Mouse (Mus musculus) MEL (cell line): ENCODE measurements around the gene Tmem248. TPM values are rescaled to one million over a fixed set of nuclear protein-coding genes. Genes with fewer than 3 reads are reported as not detected.

Experiments used
- DNase-seq: peaks from one replicate; pipeline ENCODE4 v3.0.0; 2011; ENCODE audit warnings: low read depth, low spot score
- H3K27ac ChIP-seq: 2 replicates; pipeline ENCODE4 v1.5.1; 2012; ENCODE audit warnings: low read depth, mild to moderate bottlenecking, control low read depth, low read length, moderate library complexity; ENCODE audit not compliant: control insufficient read depth
- H3K27me3 ChIP-seq, 2 experiments: fragments of 150-350 bp in 1 of 2; sonication (generic) in 1 of 2; 2 replicates each; pipeline ENCODE4 v1.6.1; 2012; ENCODE audit warnings: low read length in 2 of 2, mild to moderate bottlenecking in 2 of 2, improper control_type of control experiment in 1 of 2, moderate library complexity in 1 of 2; ENCODE audit not compliant: insufficient read depth in 2 of 2, control insufficient read depth in 1 of 2
- H3K36me3 ChIP-seq, 2 experiments: 2 replicates each; pipeline ENCODE4 v1.6.1; 2012 to 2014; ENCODE audit warnings: low read length in 2 of 2, improper control_type of control experiment in 1 of 2, inconsistent platforms in 1 of 2, mild to moderate bottlenecking in 1 of 2; ENCODE audit not compliant: insufficient read depth in 2 of 2, control insufficient read depth in 1 of 2
- H3K4me1 ChIP-seq, 2 experiments: fragments of 150-350 bp in 1 of 2; sonication (generic) in 1 of 2; 2 replicates each; pipeline ENCODE4 v1.6.1; 2012; ENCODE audit warnings: low read length in 2 of 2, improper control_type of control experiment in 1 of 2, mild to moderate bottlenecking in 1 of 2; ENCODE audit not compliant: insufficient read depth in 2 of 2, control insufficient read depth in 1 of 2
- H3K4me3 ChIP-seq, 2 experiments: fragments of 150-350 bp in 1 of 2; sonication (generic) in 1 of 2; 2 replicates each; pipeline ENCODE4 v1.5.1; 2012; ENCODE audit warnings: low read depth in 2 of 2, low read length in 2 of 2, mild to moderate bottlenecking in 2 of 2, moderate library complexity in 2 of 2, control low read depth in 1 of 2, improper control_type of control experiment in 1 of 2; ENCODE audit not compliant: control insufficient read depth in 1 of 2, insufficient read depth in 1 of 2
- H3K79me2 ChIP-seq: 2 replicates; pipeline ENCODE4 v1.6.1; 2012; ENCODE audit warnings: mild to moderate bottlenecking, low read length, moderate library complexity; ENCODE audit not compliant: control insufficient read depth, poor library complexity, insufficient read depth
- H3K9ac ChIP-seq: 2 replicates; pipeline ENCODE4 v1.6.1; 2012; ENCODE audit warnings: low read depth, mild to moderate bottlenecking, control low read depth, low read length, moderate library complexity; ENCODE audit not compliant: control insufficient read depth, poor library complexity, severe bottlenecking
- H3K9me3 ChIP-seq: fragments of 150-350 bp; sonication (generic); replicated peaks from 2 replicates; pipeline ENCODE4 v1.6.1; 2012; ENCODE audit warnings: mild to moderate bottlenecking, low read length, improper control_type of control experiment, moderate library complexity; ENCODE audit not compliant: insufficient read depth
- BHLHE40 ChIP-seq: IDR thresholded peaks from 2 replicates; pipeline ENCODE4 v1.6.1; 2012; ENCODE audit warnings: low read depth, mild to moderate bottlenecking, inconsistent platforms, low read length, improper control_type of control experiment, borderline replicate concordance
- CHD1 ChIP-seq: IDR thresholded peaks from 2 replicates; pipeline ENCODE4 v1.6.1; 2012; ENCODE audit warnings: low read depth, mild to moderate bottlenecking, inconsistent platforms, low read length, improper control_type of control experiment
- CHD2 ChIP-seq: IDR thresholded peaks from 2 replicates; pipeline ENCODE4 v1.6.1; 2011; ENCODE audit warnings: low read length, improper control_type of control experiment
- CTCF ChIP-seq, 3 experiments: IDR thresholded peaks in 2 of 3; conservative IDR thresholded peaks in 1 of 3; 2 replicates each; pipeline ENCODE4 v1.5.1; 2011 to 2012; ENCODE audit warnings: low read length in 3 of 3, low read depth in 2 of 3, mild to moderate bottlenecking in 2 of 3, improper control_type of control experiment in 1 of 3, inconsistent platforms in 1 of 3, mixed read lengths in 1 of 3, moderate library complexity in 1 of 3; ENCODE audit not compliant: control insufficient read depth in 1 of 3, insufficient read depth in 1 of 3, poor library complexity in 1 of 3, severe bottlenecking in 1 of 3
- E2F4 ChIP-seq: IDR thresholded peaks from 2 replicates; pipeline ENCODE4 v1.6.1; 2011; ENCODE audit warnings: low read depth, low read length, improper control_type of control experiment, borderline replicate concordance
- ELF1 ChIP-seq: IDR thresholded peaks from 2 replicates; pipeline ENCODE4 v1.6.1; 2014; ENCODE audit warnings: low read depth, mild to moderate bottlenecking, inconsistent platforms, low read length, improper control_type of control experiment, moderate library complexity
- EP300 ChIP-seq, 2 experiments: IDR thresholded peaks; 2 replicates each; pipeline ENCODE4 v1.6.1; 2011; ENCODE audit warnings: improper control_type of control experiment in 2 of 2, low read length in 2 of 2, low read depth in 1 of 2, mild to moderate bottlenecking in 1 of 2
- ETS1 ChIP-seq: IDR thresholded peaks from 2 replicates; pipeline ENCODE4 v1.6.1; 2012; ENCODE audit warnings: low read depth, mild to moderate bottlenecking, inconsistent platforms, low read length, improper control_type of control experiment, moderate library complexity
- GABPA ChIP-seq: IDR thresholded peaks from 2 replicates; pipeline ENCODE4 v1.6.1; 2012; ENCODE audit warnings: low read depth, mild to moderate bottlenecking, inconsistent platforms, low read length, improper control_type of control experiment, moderate library complexity
- GATA1 ChIP-seq: IDR thresholded peaks from 2 replicates; pipeline ENCODE4 v1.6.1; 2011; ENCODE audit warnings: low read depth, low read length, improper control_type of control experiment
- HCFC1 ChIP-seq: IDR thresholded peaks from 2 replicates; pipeline ENCODE4 v1.6.1; 2012; ENCODE audit warnings: low read depth, mild to moderate bottlenecking, inconsistent platforms, low read length, improper control_type of control experiment, moderate library complexity
- JUND ChIP-seq: IDR thresholded peaks from 2 replicates; pipeline ENCODE4 v1.6.1; 2011; ENCODE audit warnings: low read depth, mild to moderate bottlenecking, improper control_type of control experiment, low read length
- KAT2A ChIP-seq: conservative IDR thresholded peaks from 2 replicates; pipeline ENCODE4 v1.6.1; 2012; ENCODE audit warnings: low read depth, low read length, improper control_type of control experiment, inconsistent platforms
- MAFK ChIP-seq: IDR thresholded peaks from 2 replicates; pipeline ENCODE4 v1.6.1; 2011; ENCODE audit warnings: low read depth, mild to moderate bottlenecking, low read length, improper control_type of control experiment, borderline replicate concordance
- MAX ChIP-seq: IDR thresholded peaks from 2 replicates; pipeline ENCODE4 v1.6.1; 2011; ENCODE audit warnings: low read length, improper control_type of control experiment
- MAZ ChIP-seq: IDR thresholded peaks from 2 replicates; pipeline ENCODE4 v1.6.1; 2012; ENCODE audit warnings: low read depth, mild to moderate bottlenecking, inconsistent platforms, low read length, improper control_type of control experiment
- MEF2A ChIP-seq: IDR thresholded peaks from 2 replicates; pipeline ENCODE4 v1.6.1; 2014; ENCODE audit warnings: low read depth, mild to moderate bottlenecking, inconsistent platforms, low read length, improper control_type of control experiment; ENCODE audit not compliant: poor library complexity, insufficient replicate concordance, severe bottlenecking; ENCODE audit errors: extremely low read depth
- MXI1 ChIP-seq: IDR thresholded peaks from 2 replicates; pipeline ENCODE4 v1.6.1; 2011; ENCODE audit warnings: mild to moderate bottlenecking, low read depth, low read length, improper control_type of control experiment
- MYB ChIP-seq: IDR thresholded peaks from 2 replicates; pipeline ENCODE4 v1.6.1; 2011; ENCODE audit warnings: mild to moderate bottlenecking, low read depth, low read length, improper control_type of control experiment
- MYC ChIP-seq: IDR thresholded peaks from 2 replicates; pipeline ENCODE4 v1.6.1; 2011; ENCODE audit warnings: low read depth, mild to moderate bottlenecking, low read length, improper control_type of control experiment, moderate library complexity
- NELFE ChIP-seq: IDR thresholded peaks from 2 replicates; pipeline ENCODE4 v1.6.1; 2011; ENCODE audit warnings: low read depth, low read length, improper control_type of control experiment
- POLR2A ChIP-seq, 2 experiments: IDR thresholded peaks; 2 replicates each; pipeline ENCODE4 v1.6.1; 2011 to 2012; ENCODE audit warnings: low read length in 2 of 2, mild to moderate bottlenecking in 2 of 2, control low read depth in 1 of 2, improper control_type of control experiment in 1 of 2, low read depth in 1 of 2, moderate library complexity in 1 of 2; ENCODE audit not compliant: control insufficient read depth in 1 of 2, insufficient read depth in 1 of 2, poor library complexity in 1 of 2
- POLR2AphosphoS2 ChIP-seq: IDR thresholded peaks from 2 replicates; pipeline ENCODE4 v1.6.1; 2011; ENCODE audit warnings: low read length, improper control_type of control experiment
- POLR2AphosphoS5 ChIP-seq: IDR thresholded peaks from 2 replicates; pipeline ENCODE4 v1.6.1; 2012; ENCODE audit warnings: low read depth, borderline replicate concordance, mild to moderate bottlenecking, inconsistent platforms, low read length, moderate library complexity, mixed read lengths
- RAD21 ChIP-seq: IDR thresholded peaks from 2 replicates; pipeline ENCODE4 v1.6.1; 2011; ENCODE audit warnings: mild to moderate bottlenecking, low read depth, low read length, improper control_type of control experiment
- RCOR1 ChIP-seq: IDR thresholded peaks from 2 replicates; pipeline ENCODE4 v1.6.1; 2012; ENCODE audit warnings: low read depth, mild to moderate bottlenecking, inconsistent platforms, low read length, improper control_type of control experiment
- SIN3A ChIP-seq: IDR thresholded peaks from 2 replicates; pipeline ENCODE4 v1.6.1; 2012; ENCODE audit warnings: low read length, improper control_type of control experiment, inconsistent platforms
- SMC3 ChIP-seq: IDR thresholded peaks from 2 replicates; pipeline ENCODE4 v1.6.1; 2011; ENCODE audit warnings: low read depth, low read length, improper control_type of control experiment
- TAL1 ChIP-seq: IDR thresholded peaks from 2 replicates; pipeline ENCODE4 v1.6.1; 2012; ENCODE audit warnings: mild to moderate bottlenecking, inconsistent platforms, low read length, moderate library complexity, mixed read lengths
- TBP ChIP-seq: IDR thresholded peaks from 2 replicates; pipeline ENCODE4 v1.8.0; 2011; ENCODE audit warnings: low read depth, low read length, improper control_type of control experiment
- TCF12 ChIP-seq: IDR thresholded peaks from 2 replicates; pipeline ENCODE4 v1.6.1; 2014; ENCODE audit warnings: low read depth, mild to moderate bottlenecking, inconsistent platforms, low read length, improper control_type of control experiment, moderate library complexity
- UBTF ChIP-seq: IDR thresholded peaks from 2 replicates; pipeline ENCODE4 v1.6.1; 2012; ENCODE audit warnings: low read depth, mild to moderate bottlenecking, inconsistent platforms, low read length, improper control_type of control experiment, moderate library complexity, borderline replicate concordance; ENCODE audit not compliant: insufficient read depth
- USF1 ChIP-seq: IDR thresholded peaks from 2 replicates; pipeline ENCODE4 v1.6.1; 2014; ENCODE audit warnings: low read depth, mild to moderate bottlenecking, inconsistent platforms, low read length, improper control_type of control experiment, moderate library complexity
- USF2 ChIP-seq, 2 experiments: IDR thresholded peaks; 2 replicates each; pipeline ENCODE4 v1.6.1; 2011 to 2012; ENCODE audit warnings: improper control_type of control experiment in 2 of 2, low read length in 2 of 2, borderline replicate concordance in 1 of 2, inconsistent platforms in 1 of 2, low read depth in 1 of 2, mild to moderate bottlenecking in 1 of 2; ENCODE audit not compliant: insufficient read depth in 1 of 2
- ZC3H11A ChIP-seq: IDR thresholded peaks from 2 replicates; pipeline ENCODE4 v1.6.1; 2012; ENCODE audit warnings: low read depth, mild to moderate bottlenecking, inconsistent platforms, low read length, improper control_type of control experiment
- ZKSCAN1 ChIP-seq: IDR thresholded peaks from 2 replicates; pipeline ENCODE4 v1.6.1; 2012; ENCODE audit warnings: low read depth, mild to moderate bottlenecking, inconsistent platforms, low read length, improper control_type of control experiment, moderate library complexity
- ZMIZ1 ChIP-seq: IDR thresholded peaks from 2 replicates; pipeline ENCODE4 v1.6.1; 2012; ENCODE audit warnings: low read depth, mild to moderate bottlenecking, inconsistent platforms, low read length, improper control_type of control experiment, moderate library complexity
- ZNF384 ChIP-seq: IDR thresholded peaks from 2 replicates; pipeline ENCODE4 v1.6.1; 2012; ENCODE audit warnings: low read depth, mild to moderate bottlenecking, inconsistent platforms, low read length, improper control_type of control experiment
- polyA plus RNA-seq, 2 experiments: library from polyadenylated mRNA; stranded (reverse) in 1 of 2; unstranded in 1 of 2; fragments of >175 nt in 1 of 2; fragments of >200 nt in 1 of 2; gene quantifications; 2 replicates each; pipeline versions ENCODE4 v1.2.1 to v1.2.4; 2012; ENCODE audit warnings: low replicate concordance in 2 of 2, low read depth in 1 of 2; ENCODE audit not compliant: insufficient read length in 2 of 2, insufficient read depth in 1 of 2, missing spikeins in 1 of 2
- total RNA-seq: library from RNA; depleted of rRNA; stranded (reverse); fragments of 300-350 nt; gene quantifications from 2 replicates; pipeline ENCODE4 v1.2.3, GENCODE M21; 2012

Tmem248 gene
- total and polyA plus RNA-seq, 3 experiments, result 55.5 to 58.2 TPM; not detected in 1

DNA sequence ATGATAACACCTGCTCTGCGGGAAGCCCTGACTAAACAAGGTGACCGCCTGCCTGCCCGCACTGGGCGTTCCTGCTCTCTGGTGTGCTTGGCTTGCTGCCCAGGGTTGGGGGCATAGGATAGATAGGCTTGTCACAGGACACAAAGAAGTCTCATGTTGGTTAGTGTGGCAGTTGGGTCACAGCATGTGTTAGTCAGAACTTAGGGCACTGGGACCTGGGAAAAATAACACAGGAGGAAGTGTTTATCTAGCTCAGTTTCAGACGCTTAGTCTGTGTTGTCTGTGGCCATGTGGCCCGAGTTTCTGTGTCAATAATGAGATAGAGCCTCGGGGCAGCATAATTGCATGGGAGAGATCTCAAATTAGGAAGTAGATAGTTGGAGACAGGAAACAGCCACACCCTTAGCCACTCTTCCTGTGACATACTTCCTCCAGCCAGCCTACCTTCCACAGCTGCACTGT, 61.2 kb downstream of the Tmem248 start:
- H3K79me2 ChIP-seq, result no peaks in the 10 kb centered on the region
- DNase-seq, result peak; percentile 91
- H3K9ac ChIP-seq, result peak overlapping the region; percentile 57
- peaks cover 9 to 13% of the 10 kb centered on the region in 2 experiments for H3K4me1 ChIP-seq
- H3K9me3 ChIP-seq, result no peaks in the 10 kb centered on the region
- H3K4me3 ChIP-seq, result peak overlapping the region in 1 of 2 experiments; percentile 12; a peak in 1 of 4 replicates
- H3K36me3 ChIP-seq, result peaks cover 2 to 18% of the 10 kb centered on the region in 2 experiments; a peak in 3 of 4 replicates
- peak overlapping the region; percentile 95 for H3K27ac ChIP-seq
- no peaks in the 10 kb centered on the region for H3K27me3 ChIP-seq
- TF ChIP-seq MAFK (no peak), RAD21 (no peak), ZMIZ1 (no peak; the same call in 1 of the 2 replicates), POLR2AphosphoS2 (no peak), TCF12 (peak; percentile 33; the same call in 1 of the 2 replicates), UBTF (no peak), ZNF384 (no peak), SIN3A (peak; percentile 91), MAX (peak; percentile 91), JUND (no peak), ETS1 (peak; percentile 65), CHD2 (no peak), SMC3 (no peak), CHD1 (no peak), GATA1 (peak; percentile 55; the same call in 1 of the 2 replicates), CTCF (IDR thresholded peaks at IDR 0.05 in 2 of 3, conservative IDR thresholded peaks at IDR 0.05 in 1 of 3; ENCODE audit: control insufficient read depth in 1 of 3, insufficient read depth in 1 of 3, low read depth in 2 of 3, low read length in 3 of 3, poor library complexity in 1 of 3, severe bottlenecking in 1 of 3) (no peak), RCOR1 (no peak), KAT2A (no peak), EP300 (IDR thresholded peaks at IDR 0.05; ENCODE audit: low read depth in 1 of 2, low read length in 2 of 2) (peak; percentile 15 to 66; a peak in 2 of 4 replicates), MXI1 (peak; percentile 95), ELF1 (peak; percentile 61; the same call in 1 of the 2 replicates), NELFE (peak; percentile 52), GABPA (no peak), HCFC1 (peak; percentile 78), BHLHE40 (no peak), MEF2A (no peak), ZC3H11A (no peak), POLR2AphosphoS5 (no peak), TAL1 (peak; percentile 90), TBP (peak; percentile 76), POLR2A (IDR thresholded peaks at IDR 0.05; ENCODE audit: control insufficient read depth in 1 of 2, insufficient read depth in 1 of 2, low read depth in 1 of 2, low read length in 2 of 2, poor library complexity in 1 of 2) (peak in 1 of 2 experiments; percentile 70; a peak in 2 of 4 replicates), E2F4 (no peak), USF2 (IDR thresholded peaks at IDR 0.05; ENCODE audit: borderline replicate concordance in 1 of 2, insufficient read depth in 1 of 2, low read depth in 1 of 2, low read length in 2 of 2) (no peak), MYC (peak; percentile 97), USF1 (peak; percentile 62; the same call in 1 of the 2 replicates), MAZ (no peak), MYB (peak; percentile 53; the same call in 1 of the 2 replicates), ZKSCAN1 (no peak)
